Mouse (Mus musculus): ENCODE results near the gene Cnn3.
A peak's percentile ranks its signal among the peaks of the same experiment; 100 is the strongest.

Cnn3 gene

DNA sequence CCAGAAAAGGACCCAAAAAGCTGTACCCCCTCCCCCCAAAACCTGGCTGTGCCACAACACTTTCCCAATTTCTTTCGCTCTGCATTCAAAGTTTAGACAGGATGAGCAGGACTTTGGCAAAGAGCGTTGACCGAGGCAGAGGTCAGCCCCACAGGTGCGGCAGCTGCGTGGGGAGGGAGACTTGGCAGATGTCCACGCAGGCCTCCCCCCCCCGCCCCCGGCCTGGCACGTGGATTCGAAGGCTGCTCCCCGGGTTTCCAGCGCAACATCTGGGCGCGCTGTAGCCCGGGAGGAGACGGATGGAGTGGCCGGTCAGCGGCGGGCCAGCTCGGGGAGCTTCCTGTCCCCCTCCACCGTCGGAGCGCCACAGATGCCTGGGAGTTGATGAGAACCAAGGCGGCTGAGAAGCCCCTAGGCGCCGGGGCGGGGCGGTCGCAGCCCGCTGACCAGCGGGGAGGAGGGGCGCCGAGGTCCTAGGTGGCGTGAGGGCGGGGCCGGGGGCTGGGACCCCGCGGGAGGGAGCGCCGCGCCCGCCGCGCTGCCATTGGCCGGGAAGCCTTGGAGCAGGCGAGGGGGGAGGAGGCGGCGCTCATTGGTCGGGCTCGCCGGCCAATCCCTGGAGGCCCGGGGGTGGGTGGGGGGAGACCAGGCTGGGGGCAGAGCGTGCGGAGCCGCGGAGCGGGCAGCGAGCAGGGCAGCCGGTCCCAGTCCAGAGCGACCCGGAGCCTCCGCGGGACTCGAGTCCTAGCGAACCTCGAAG lies at the start of gene Cnn3:
TSS of gene Cnn3 (plus strand) at position 637 of the 760 bp plus-strand sequence.
- peak; percentile 75 for DNase-seq (ENCODE audit: low read depth)

GRCm38 (mm10) chr3:121378708-121379612 lies 47.3 kb upstream of the Cnn3 start:
- no peak for DNase-seq (ENCODE audit: low read depth)

- DNase-seq (ENCODE audit: low read depth), result no peak
Observed at GRCm38 (mm10) chr3:121379699-121380098, 46.6 kb upstream of the Cnn3 start.

DNA sequence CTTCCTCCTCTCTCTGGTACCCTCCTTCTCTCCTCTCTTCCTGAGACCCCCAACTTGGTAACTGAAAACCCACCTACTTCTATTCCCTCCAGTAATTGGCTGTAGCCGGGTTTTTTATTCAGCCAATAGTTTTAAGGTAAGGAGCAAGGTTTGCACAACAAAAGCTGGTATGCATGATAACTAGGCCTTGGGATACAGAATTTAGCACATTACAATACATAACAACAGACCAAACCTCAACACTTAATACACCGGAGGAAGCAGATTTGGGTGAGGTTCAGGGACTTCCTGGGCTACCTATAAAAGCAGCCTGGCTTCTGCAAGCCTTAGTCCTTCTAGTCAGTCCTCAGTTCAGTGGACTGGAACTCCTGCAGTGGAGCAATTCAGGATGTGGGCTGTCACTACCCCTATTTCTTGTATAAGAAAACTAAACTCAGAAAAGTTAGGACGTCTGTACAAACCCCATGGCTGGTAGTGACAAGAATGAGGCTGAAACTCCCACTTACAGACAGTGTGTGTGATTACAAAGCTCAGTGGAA lies 38.8 kb upstream of the Cnn3 start:
- DNase-seq (ENCODE audit: low read depth), result no peak

GRCm38 (mm10) chr3:121389366-121389765 lies 36.9 kb upstream of the Cnn3 start:
- DNase-seq (ENCODE audit: low read depth), result no peak

DNA sequence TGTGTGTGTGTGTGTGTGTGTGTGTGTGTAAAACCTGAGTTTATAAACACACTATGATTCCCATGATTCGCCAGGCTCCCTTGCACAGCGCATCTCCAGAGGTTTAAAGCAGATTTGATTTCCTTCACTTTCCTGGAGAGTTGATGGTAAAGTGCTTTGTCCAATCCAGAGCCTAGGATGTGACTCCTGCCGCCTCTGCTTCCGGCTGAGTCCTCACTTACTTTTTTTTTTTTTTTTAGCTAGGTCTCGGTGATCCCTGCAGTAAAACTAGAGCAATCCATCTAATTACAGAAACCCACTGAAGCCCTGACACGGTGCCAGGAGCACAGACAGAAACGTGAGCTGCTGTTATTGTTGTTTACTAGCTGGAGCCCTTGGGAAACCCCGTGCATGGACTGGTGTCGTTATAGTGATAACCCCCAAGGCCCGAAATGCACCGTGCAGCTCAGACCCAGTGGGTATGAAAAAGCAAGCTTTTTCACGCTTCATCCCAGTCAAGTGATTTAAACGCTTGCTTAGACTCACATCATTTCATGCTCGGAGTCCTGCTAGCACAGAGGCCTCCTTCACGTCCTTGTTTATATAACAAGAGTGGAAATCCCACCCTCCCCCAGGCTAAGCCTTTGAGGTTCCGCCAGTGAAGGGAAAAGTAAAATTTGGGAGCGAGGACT lies 36.3 kb upstream of the Cnn3 start:
- DNase-seq (ENCODE audit: low read depth), result no peak

DNA sequence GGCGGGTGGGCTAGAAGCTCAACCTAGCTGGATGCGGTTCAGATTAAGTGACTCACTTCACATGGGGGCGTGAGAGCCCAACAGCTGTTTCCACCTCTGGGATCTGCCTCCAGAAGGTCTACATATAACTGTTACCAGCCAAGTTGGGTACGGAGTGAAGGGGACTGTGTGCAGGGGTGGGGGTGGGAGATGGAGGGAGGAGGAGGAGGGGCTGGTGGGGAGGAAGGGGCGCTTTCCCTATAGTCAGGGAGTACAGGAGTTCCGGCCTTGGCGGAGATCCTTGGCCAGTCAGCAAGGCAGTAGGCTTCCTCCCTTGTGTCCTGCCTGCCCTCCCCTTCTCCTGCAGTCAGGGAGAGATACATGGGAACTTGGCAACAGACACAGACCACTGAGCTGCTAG lies 35.6 kb upstream of the Cnn3 start:
- DNase-seq (ENCODE audit: low read depth), result no peak

GRCm38 (mm10) chr3:121395588-121396295 lies 30.6 kb upstream of the Cnn3 start:
- DNase-seq (ENCODE audit: low read depth), result no peak

DNA sequence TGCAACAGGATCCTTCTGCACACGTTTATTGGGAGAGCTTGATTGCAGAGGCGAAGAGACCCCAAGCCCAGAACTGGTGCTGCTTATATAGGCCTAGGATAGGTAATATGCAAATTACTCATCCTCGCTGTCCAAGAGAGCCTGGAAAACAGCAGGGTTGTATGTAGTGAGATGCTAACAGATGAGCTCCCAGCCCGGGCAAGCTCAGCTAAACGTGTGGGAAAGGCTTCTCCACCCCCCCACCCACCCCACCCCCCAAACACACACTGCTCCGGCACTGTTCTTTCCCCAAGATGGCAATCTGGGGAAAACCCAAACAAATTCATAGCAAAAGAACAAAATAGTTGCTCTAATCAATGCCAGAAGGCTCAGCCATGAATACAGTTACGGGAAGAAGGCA lies 29.7 kb upstream of the Cnn3 start:
- no peak for DNase-seq (ENCODE audit: low read depth)

DNA sequence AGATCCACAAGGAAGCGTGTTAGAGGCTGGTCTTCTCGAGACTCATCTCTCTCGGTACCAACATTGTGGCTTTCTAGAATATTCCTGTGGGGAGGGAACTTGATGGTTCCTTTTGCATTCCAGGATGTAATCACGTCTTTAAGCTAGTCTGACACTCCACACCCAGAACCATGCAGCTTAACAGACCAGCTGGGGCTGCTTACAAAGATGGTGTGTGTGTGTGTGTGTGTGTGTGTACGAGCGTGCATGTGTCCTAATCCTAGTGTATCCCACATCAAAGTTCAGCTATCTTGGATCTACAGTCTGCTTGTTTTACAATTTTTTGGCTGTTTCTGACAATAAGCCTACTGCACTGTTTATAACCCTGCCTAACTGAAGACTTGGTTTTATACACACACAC lies 29.3 kb upstream of the Cnn3 start:
- no peak for DNase-seq (ENCODE audit: low read depth)

DNA sequence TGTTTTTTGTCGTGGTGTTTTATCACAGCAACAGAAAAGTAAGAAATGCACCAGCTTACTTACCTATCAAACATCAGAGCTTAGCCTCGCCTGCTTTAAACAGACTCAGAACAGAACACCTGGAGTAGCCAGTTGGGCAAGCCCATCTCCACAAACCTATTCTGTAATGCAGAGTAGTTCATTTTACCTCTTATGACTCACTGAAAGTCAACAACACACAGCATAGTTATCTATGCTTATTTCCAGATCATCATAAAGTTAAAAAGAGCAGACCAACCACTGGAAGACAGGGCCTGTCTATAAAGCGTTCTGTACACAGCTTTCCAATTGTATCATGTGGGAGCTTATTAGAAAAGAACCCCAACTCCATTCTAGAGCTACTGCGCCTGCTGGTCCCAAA lies 24.9 kb upstream of the Cnn3 start:
- DNase-seq (ENCODE audit: low read depth), result no peak

GRCm38 (mm10) chr3:121402096-121402495 lies 24.2 kb upstream of the Cnn3 start:
- DNase-seq (ENCODE audit: low read depth), result no peak

DNA sequence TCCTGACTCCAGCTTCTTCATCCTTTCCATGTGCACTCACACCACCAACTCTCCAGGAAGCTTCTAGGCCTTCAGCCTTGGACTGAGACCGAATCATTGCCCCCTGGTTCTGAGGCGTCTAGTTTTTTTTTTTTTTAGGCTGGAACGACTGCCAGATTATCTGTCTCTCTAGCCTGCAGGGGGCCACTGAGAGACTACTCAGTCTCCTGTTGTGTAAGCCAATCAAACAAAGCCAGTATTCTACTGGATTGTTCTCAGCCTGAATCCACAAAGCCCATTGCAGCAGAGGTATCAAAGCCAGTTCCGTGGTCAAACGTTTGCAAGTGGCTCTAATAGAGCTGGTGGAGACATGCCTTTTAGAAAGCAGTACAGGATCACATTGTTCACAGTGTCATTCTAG lies 22.8 kb upstream of the Cnn3 start:
- DNase-seq (ENCODE audit: low read depth), result no peak

DNA sequence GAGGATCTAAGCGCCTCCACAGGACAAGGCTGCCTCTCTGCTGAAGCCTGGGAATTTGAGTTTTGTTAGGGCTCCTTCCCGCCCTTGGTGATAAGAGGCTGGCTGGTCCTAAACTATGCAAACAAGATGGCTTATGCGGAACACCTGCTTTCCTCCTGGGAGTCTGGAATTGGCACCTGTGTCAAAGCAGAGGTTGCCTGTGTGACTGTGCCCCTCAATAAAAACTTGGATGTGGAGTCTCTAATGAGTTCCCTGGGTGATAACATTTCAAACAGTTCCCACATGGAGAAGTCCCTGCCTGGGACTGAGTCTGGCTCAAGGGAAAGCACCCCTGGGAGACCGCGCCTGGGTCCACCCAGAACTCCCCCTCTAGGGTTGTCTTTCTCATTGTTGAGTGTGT lies 21.2 kb upstream of the Cnn3 start:
- DNase-seq (ENCODE audit: low read depth), result no peak

GRCm38 (mm10) chr3:121407417-121407816 lies 18.9 kb upstream of the Cnn3 start:
- no peak for DNase-seq (ENCODE audit: low read depth)

DNA sequence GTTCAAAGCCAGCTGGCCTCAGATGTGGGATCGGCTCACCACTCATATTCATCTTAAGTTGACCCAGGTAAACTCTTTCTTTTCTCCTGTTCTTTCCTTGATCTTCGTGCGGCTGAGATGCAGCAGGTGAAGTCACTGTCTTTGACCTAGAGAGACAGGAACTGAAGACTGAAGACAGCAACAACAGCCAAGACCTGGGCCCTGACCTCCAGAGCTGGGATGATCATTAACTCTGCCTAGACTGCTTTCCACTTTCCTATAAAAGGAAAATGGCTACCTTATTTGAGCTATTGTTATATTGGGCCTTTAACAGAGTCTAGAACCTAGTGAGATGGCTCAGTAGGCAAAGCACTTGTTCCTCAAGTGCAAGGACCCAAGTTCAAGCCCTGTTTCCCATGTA lies 17.9 kb upstream of the Cnn3 start:
- no peak for DNase-seq (ENCODE audit: low read depth)

GRCm38 (mm10) chr3:121411450-121411849 lies 14.8 kb upstream of the Cnn3 start:
- DNase-seq (ENCODE audit: low read depth), result no peak

- no peak for DNase-seq (ENCODE audit: low read depth)
Observed at GRCm38 (mm10) chr3:121416171-121417154, 9.8 kb upstream of the Cnn3 start.

DNA sequence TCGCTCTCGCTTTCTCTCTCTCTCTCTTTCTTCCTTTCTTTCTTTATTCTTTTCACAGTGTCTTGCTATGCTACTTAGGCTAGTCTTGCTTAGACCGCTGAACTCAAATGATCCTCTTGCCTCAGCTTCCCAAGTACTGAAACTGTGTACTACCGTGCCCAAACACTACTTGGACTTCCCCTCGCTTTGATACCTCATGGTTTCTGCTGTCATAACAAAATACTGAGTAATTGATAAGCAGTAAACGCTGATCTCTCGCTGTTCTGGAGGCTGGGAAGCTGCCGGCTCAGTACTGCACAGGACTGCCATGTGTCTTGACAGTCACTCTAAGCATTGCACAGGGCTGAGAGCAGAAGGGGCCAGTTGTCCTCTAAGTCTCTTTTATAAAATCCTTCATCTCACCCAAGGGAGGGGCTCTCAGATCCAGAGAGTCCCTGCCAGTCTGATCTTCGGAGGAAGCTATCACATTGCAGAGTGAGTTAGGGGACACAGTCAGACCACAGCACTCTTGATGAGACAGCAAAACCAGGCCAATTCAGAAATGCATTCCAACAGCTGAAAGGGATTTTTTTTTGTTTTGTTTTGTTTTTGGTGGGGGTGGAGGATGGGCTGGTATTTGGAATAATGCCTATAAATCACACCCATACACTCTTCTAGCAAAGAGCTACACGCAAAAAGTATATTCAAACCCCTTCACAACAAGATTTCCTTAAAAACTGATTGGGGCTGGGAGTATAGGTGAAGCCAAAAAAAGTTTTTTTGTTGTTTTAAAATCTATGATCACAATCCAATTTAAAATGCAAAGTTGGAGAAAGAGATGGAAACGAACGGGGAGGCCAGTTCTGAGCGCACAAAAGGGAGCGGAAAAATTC lies 8.7 kb upstream of the Cnn3 start:
- DNase-seq (ENCODE audit: low read depth), result no peak

DNA sequence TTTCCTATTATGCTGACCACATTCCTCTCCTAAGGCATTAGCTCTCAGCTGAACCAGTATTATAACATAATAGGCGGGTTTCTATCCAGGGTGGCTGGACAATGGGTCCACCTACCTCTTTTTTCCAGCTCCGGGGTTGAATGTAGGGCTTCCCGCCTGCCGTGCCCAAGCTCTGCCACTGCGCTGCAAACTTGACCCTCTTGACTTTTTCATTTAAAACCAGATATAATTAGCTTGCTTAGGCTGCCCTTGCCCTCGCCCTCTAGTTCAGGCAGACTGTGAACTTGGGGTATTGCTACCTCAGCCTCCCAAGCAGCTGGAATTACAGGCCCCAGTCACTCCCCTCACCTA lies 8.1 kb upstream of the Cnn3 start:
- DNase-seq (ENCODE audit: low read depth), result no peak

All from naive thymus-derived CD4-positive, alpha-beta T cell, adult 2 months (primary cell).